Mouse (Mus musculus) hindbrain, embryonic 15.5 days (tissue): ENCODE measurements around the gene Gm14399. TPM values are rescaled to one million over a fixed set of nuclear protein-coding genes. Genes with fewer than 3 reads are reported as not detected.
"Not testable (repeated sequence)": the region's sequence is repeated elsewhere in the genome, so short reads cannot be mapped to it uniquely, and the experiment has no call there.

ENCODE experiments used
- ATAC-seq: fragments of 200-750 bp; cut with Nextera tagmentation; 2 replicates; pipeline ENCODE4 v1.8.0; 2017; ENCODE audit warnings: low read depth, moderate number of reproducible peaks, moderate TSS enrichment; ENCODE audit not compliant: low FRiP score
- H3K27ac ChIP-seq: fragments of 300-500 bp; sonication (generic); replicated peaks from 2 replicates; pipeline ENCODE4 v1.5.1; 2015; ENCODE audit warnings: mild to moderate bottlenecking, inconsistent platforms
- H3K27me3 ChIP-seq: fragments of 300-500 bp; sonication (generic); 2 replicates; pipeline ENCODE4 v1.6.1; 2015; ENCODE audit warnings: control low read depth, inconsistent platforms
- H3K36me3 ChIP-seq: fragments of 300-500 bp; sonication (generic); 2 replicates; pipeline ENCODE4 v1.6.1; 2015; ENCODE audit warnings: control low read depth, inconsistent platforms
- H3K4me1 ChIP-seq: fragments of 300-500 bp; sonication (generic); replicated peaks from 2 replicates; pipeline ENCODE4 v1.6.1; 2015; ENCODE audit warnings: control low read depth, inconsistent platforms
- H3K4me2 ChIP-seq: fragments of 300-500 bp; sonication (generic); 2 replicates; pipeline ENCODE4 v1.6.1; 2015; ENCODE audit warnings: moderate library complexity, mild to moderate bottlenecking, inconsistent platforms
- H3K4me3 ChIP-seq: fragments of 300-500 bp; sonication (generic); 2 replicates; pipeline ENCODE4 v1.5.1; 2015; ENCODE audit warnings: mild to moderate bottlenecking, inconsistent platforms
- H3K9ac ChIP-seq: fragments of 300-500 bp; sonication (generic); 2 replicates; pipeline ENCODE4 v1.6.1; 2015; ENCODE audit warnings: inconsistent platforms
- H3K9me3 ChIP-seq: fragments of 300-500 bp; sonication (generic); 2 replicates; pipeline ENCODE4 v1.6.1; 2016; ENCODE audit warnings: control low read depth, inconsistent platforms
- WGBS: fragments of 180-500 bp; shearing (Covaris S2); methylation state at CpG from one replicate; pipeline ENCODE4 v1.1.7; 2015; 5-methylcytosine and 5-hydroxymethylcytosine counted together
- polyA plus RNA-seq: library from polyadenylated mRNA; unstranded; fragments of >200 nt; fragmentation: Nextera tagmentation; extraction: Ambion mirVana; gene quantifications from 2 replicates; pipeline ENCODE4 v1.2.1, GENCODE M21; 2015

The Gm14399 gene
- polyA plus RNA-seq, 1 experiment from 2014 or later: 5.5 TPM

DNA sequence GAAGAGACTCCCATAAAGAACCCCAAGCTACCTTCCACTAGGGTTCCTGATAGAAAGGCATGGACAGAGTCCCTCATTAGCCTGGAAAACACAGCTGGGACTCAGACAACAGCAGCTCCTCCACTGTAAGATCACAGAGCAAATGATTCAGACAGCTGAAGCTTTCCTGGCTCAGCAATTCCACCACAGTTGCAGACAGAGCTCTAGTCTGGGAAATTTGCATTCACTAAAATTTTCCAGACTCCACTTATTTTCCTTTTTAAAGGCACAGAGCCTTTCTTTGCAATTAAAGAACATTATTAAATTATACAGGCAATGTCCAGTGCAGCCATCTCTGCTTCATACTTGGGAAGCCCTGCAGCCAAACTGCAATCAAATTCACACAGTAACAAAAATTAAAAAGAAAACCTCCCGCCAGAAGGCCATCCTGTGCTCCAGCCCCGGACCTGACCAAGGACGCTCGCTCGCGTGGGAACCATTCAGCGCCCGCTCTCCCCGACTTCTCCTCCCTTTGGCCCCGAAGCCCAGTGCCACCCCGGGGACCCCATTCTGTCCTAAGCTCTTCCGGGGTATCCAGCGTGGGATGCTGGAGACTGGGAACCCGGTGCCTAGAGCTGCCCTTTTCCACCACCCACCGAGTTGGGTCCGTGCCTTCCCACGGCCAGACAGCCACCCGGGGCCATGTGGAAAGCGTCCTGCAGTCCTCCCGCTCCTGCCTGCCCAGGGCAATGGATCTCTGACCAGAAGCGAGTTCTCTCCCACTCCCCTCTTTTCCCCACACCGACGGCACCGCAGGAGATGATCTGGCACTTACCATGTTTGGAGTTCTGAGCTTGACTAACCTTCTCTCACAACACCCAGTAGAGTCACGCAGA is 457 bp downstream of the Gm14399 start:
- not testable (repeated sequence) for H3K9me3 ChIP-seq, H3K36me3 ChIP-seq
- WGBS: 4% methylated on average over 24 of the region's 25 CpGs

DNA sequence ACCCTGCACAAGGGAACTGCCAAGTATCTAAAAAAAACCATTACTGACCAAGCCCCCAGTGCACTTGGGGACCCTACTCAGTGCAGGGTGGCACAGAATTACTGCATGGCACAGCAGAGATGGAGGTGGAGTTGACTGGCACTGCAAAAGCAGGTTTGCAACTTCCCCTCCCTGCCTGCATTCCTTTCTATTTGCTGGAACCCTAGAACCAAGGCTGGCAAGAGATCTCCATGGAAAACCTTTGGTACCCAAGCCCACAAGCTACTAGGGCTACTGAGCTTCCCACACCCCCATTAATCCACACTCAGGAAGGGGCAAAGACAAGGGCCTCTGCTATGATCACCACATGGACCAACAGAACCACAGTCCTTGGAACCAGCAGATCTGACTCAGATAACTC is 1.2 kb downstream of the Gm14399 start:
- not testable (repeated sequence) for H3K27me3 ChIP-seq, H3K9me3 ChIP-seq, H3K36me3 ChIP-seq, ATAC-seq, H3K27ac ChIP-seq, H3K9ac ChIP-seq, H3K4me1 ChIP-seq, H3K4me3 ChIP-seq, H3K4me2 ChIP-seq

More for the DNA sequence above, 457 bp downstream of the Gm14399 start:
- H3K9ac ChIP-seq: peak overlapping the region; percentile 43; the same call in 1 of the 2 replicates
- H3K27ac ChIP-seq: 0 out of 2 replicates have a peak overlapping the region, but pooled peaks have one; percentile 20
- not testable (repeated sequence) for H3K4me1 ChIP-seq, ATAC-seq, H3K27me3 ChIP-seq
- peak overlapping the region; percentile 49 for H3K4me3 ChIP-seq
- H3K4me2 ChIP-seq: peak overlapping the region; percentile 49

Other genes starting within 250 kb of the Gm14399 start
- gene Gm14444, start 131.8 kb downstream of the Gm14399 start, polyA plus RNA-seq: not detected in 2 replicates
- gene Gm14393, start 74.2 kb downstream of the Gm14399 start, polyA plus RNA-seq: not detected in 2 replicates
- gene Gm14443, start 33.9 kb upstream of the Gm14399 start, polyA plus RNA-seq: 1.2 and 1.4 TPM in 2 replicates
- gene Gm14391, start 64.9 kb upstream of the Gm14399 start, polyA plus RNA-seq: 11.0 and 12.4 TPM in 2 replicates
- 2.1 and 2.4 TPM in 2 replicates for gene Gm14440, start 133.1 kb upstream of the Gm14399 start, polyA plus RNA-seq
- gene Gm4631, start 196.2 kb upstream of the Gm14399 start, polyA plus RNA-seq: 16.8 and 19.4 TPM in 2 replicates
- gene Zfp968, start 230.4 kb upstream of the Gm14399 start, polyA plus RNA-seq: 3.2 and 4.8 TPM in 2 replicates